Mouse (Mus musculus): ENCODE measurements around the gene Aspa.
"Not testable (repeated sequence)": the region's sequence is repeated elsewhere in the genome, so short reads cannot be mapped to it uniquely, and the experiment has no call there.

The Aspa gene

GRCm38 (mm10) chr11:73329442-73329841, at the start of gene Aspa, which contains the start of the genes Gm49340 and Spata22:
Aspa (minus strand) TSS chr11:73329596.
Gm49340 (plus strand) TSS chr11:73329741.
Spata22 (plus strand) TSS chr11:73329741.
- no peak for DNase-seq (ENCODE audit: low spot score in 2 of 2)

DNA sequence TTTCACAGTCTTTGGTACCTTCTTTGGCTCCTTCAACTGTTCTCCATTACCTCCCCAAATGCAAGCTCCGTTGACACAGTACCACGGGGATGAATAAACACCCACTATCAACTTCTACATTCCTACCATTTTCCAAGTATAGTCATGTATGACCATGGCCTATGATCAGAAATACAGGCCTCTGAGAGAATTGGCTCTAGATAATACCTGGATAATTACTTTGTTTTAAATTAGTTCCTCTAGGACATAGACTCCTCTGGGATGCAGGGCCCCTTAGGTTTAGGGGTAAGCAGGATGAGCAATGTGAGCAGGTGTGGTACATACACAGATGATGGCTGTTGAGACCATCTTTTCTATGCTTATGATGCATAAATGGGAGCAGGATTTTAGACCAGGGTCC, 41.5 kb upstream of the Aspa start, which contains the start of gene Olfr376:
Gene Olfr376 (plus strand): TSS at position 301 of the 400 bp plus-strand sequence.
- no peak for DNase-seq (ENCODE audit: low spot score in 2 of 2)

DNA sequence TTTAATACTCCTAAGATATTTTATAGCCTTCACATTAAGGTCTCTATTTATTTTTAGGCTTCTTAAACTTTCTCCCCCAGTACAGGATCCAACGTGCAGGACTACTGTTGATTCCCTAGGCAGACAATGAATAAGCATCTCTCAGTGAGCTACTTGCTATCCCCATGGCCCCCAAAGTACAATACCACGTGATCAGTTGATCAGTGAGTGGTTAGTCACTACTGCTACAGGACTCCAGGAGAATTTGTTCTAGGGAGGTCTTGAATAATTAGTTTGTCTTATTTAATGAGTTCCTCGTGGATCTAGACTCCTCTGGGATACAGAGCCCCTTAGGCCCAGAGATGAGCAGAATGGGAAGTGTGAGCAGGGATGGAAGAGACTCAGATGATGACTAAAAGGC, 21.1 kb upstream of the Aspa start, which contains the start of gene Olfr20:
Gene Olfr20 (plus strand): TSS at position 301 of the 400 bp plus-strand sequence.
- DNase-seq (ENCODE audit: low spot score in 2 of 2) = no peak

- no peak for DNase-seq (ENCODE audit: low spot score in 2 of 2)
Measured at GRCm38 (mm10) chr11:73336919-73337318, 7.5 kb upstream of the Aspa start.

DNA sequence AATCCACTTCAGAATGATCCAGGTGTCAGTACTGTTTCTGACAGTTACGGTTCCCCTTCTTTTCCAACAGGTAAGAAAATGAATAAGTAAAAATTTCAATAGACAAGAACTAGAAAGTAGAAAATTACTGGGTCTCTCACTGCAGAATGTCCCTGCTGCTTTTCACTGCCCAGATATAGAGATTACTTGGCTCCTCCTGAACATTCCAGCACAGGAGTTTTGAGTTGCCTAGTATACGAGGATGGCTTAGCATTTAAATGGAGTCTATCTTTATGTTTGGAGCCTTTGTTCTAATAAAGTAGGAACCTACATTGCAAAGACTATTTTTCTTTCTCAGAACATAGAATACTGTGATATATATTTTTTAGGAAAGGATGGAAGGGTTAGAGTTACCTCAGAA, 4.0 kb upstream of the Aspa start:
- DNase-seq (ENCODE audit: low spot score in 2 of 2) = no peak

DNA sequence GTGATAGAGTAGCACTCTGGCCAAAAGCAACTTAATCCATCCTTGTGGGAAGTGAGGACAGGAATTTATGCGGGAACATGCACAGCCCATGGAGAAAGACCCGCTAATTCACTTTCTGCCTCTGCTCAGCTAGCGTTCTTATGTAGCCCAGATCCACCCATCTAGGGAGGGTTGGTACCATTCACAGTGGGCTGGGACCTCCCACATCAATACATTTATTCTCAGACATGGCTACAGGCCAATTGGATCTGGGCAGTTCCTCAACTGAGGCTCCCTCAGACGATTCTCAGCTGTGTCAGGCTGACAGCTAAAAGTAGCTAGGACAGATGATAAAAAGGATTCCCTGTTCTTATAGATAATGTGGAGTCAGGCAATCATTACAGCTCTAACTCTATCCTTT, 2.0 kb downstream of the Aspa start:
- DNase-seq (ENCODE audit: low spot score in 2 of 2) = peak in 1 of 2 experiments; percentile 4

- DNase-seq (ENCODE audit: low spot score in 2 of 2) = no peak
Measured at GRCm38 (mm10) chr11:73326485-73326886, 2.9 kb downstream of the Aspa start.

DNA sequence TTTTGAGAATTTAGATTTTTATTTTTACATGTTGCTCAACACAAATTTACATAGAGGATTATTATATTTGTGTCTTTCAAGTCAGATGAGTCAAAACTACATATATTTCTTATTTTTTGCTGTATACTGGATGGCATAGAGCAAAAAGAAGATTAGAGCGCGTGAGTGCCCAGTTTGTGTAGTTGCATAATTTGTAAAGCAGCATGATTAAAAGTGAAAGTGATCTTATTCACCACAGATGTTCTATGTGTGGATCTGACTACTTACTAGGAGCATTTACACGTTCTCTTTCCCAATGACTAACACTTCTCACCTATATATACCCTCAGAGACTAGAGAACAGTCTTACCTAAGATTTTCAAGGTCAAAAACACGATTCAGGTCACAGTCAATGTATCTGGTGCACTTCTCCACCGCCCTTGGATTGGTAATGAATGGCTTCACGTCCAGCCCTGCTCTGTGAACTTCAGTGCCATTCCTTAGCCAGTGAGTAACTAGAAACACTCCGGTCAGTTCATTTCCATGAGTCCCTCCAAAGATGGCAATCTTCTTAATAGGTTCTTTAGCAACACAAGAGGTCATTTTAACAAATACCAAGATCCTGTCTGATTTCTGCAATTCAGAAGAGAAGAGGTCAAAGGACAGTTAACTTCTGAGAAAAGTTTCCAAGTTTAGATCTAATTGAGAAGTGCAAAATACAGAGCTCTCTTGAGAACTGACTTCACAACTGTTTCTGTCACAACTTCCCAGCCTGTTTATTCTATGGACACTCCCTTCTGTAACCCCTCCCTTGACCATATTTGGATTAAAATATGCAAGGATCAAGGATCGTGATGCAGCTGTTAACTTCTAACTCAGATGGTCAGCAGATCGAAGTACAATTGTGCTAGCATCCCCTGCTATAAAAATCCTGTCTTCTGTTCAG, 5.2 kb downstream of the Aspa start:
- no peak for DNase-seq (ENCODE audit: low spot score in 2 of 2)

- DNase-seq (ENCODE audit: low spot score in 2 of 2) = not testable (repeated sequence)
Measured at GRCm38 (mm10) chr11:73321064-73321463, 8.3 kb downstream of the Aspa start.

DNA sequence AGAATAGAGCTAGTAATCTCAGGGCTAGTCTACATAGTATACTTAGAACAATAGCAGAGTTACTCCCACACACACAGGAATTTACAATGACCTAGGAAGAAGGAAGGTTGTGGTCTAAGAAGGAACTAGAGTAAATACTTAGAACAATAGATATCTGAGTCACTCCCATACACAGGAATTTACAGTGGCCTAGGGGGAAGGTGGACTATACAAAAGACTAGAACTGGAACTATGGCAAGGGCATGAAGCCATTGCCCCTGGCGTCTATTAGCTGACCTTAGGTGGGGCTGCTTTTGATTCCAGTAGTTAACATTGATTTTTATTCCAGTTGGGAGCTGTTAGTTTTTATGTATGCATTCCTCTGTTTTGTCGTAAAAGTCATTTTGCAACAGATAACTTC, 10.8 kb downstream of the Aspa start:
- not testable (repeated sequence) for DNase-seq (ENCODE audit: low spot score in 2 of 2)

DNA sequence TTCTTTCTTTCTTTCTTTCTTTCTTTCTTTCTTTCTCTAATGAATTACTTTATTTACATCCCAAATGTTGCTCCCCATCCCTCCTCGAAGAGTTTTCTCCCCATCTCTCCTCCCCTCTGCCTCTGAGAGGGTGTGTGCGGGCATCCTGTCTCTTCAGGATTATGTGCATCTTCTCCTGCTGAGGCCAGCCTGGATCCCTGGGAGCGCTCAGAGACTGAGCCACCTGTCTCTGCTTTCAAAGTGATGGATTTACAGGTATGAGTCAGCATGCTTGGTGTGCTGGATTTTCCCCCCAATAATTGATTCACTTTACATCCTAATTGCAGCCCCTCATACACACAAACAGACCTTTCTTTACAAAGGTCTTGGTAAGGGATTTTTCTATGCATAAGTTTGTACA, 13.4 kb downstream of the Aspa start:
- no peak for DNase-seq (ENCODE audit: low spot score in 2 of 2)

GRCm38 (mm10) chr11:73303123-73303522, 26.3 kb downstream of the Aspa start:
- no peak for DNase-seq (ENCODE audit: low spot score in 2 of 2)

DNA sequence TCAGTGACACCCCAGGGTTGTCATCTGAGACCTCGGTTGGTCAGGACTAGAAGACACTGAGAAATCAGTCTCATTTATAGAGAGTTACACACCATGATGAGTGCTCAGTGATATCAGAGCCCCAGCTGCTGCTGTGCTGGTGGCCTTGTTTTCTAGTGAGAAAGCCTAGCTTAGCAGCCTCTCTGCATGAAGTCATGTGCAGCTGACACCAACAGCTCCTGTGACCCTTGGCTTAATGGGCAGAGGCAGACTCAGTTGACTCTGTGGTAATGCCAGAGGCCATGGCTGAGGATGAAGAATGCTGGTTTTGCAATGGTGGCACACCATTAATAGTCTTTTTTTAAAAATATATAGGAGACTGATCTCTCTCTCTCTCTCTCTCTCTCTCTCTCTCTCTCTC, 39.8 kb downstream of the Aspa start:
- no peak for DNase-seq (ENCODE audit: low spot score in 2 of 2)

DNA sequence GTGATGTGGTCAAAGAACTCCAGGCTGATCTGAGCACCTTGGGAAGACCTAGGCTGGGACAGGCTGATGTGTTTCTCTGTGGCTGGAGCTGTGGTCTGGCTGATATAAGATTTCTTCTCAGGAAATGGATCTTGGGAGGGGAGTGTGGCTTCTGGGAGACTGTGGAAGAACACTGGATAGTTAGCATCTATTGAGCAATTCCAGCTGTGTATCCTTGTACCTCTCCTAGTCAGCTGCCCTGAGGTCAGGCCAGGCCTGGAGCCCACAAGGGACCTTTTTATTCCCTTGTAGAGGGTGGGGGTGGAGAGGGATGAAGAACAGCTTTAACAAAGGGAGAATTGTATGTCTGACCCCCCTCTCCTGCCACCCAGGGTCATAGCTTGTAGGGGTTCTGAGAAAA, 45.0 kb downstream of the Aspa start:
- no peak for DNase-seq (ENCODE audit: low spot score in 2 of 2)

DNA sequence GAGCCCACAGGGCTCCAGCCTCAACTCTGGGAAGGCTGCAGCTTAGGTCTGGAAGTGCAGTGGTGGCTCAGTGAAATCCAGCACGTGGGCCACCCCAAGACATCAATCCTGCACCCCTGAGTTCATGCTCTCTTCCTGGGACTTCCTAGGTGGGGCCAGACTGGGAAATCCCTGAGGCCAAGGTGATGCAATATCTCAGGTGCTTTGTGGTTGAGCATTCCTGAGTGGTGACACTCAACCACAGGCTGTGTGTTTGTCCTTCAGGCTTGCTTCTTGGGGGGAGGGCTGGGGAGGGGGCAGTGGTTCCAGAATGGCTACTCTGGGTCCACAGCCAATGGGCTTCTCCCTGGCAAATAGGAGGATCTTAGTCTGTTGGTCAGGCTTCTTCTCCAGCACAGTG, 45.5 kb downstream of the Aspa start:
- DNase-seq (ENCODE audit: low spot score in 2 of 2) = no peak

DNA sequence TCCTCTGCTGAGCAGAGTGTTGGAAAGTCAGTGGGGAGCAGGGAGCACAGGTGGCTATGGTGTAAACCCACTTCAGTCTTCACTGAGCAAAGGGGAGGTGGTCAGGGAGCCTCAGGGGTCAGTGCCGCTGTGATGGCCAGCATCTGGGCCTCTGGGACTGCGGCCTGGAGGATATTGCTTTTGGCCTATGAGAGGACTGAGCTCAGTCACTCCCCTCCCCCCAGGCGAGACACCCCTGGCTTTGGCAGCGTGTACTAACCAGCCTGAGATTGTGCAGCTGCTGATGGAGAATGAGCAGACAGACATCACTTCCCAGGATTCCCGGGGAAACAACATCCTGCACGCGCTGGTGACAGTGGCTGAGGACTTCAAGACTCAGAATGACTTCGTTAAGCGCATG, 46.0 kb downstream of the Aspa start:
- no peak for DNase-seq (ENCODE audit: low spot score in 2 of 2)

DNA sequence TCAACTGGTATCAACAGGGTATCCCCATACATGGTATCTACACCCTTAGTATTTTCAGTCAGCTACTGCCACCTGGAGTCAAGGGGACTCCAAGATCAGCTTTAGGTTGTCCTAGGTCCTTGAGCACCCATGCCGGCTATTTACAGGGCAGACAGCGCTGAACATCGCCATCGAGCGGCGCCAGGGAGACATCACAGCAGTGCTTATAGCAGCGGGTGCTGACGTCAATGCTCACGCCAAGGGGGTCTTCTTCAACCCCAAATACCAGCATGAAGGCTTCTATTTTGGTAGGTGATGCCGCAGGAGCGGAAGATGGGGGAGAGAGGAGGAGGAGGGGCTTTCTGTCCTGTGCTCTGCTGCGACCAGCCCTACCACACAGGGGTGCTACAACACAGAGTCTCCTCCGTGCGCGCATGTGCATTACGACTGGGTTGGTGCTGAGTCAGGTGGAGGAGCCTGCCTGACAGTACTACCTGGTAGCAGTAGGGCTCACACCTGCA, 47.8 kb downstream of the Aspa start:
- DNase-seq (ENCODE audit: low spot score in 2 of 2) = peak; percentile 69 to 81

GRCm38 (mm10) chr11:73280710-73281109, 48.7 kb downstream of the Aspa start:
- no peak for DNase-seq (ENCODE audit: low spot score in 2 of 2)

- no peak for DNase-seq (ENCODE audit: low spot score in 2 of 2)
Measured at GRCm38 (mm10) chr11:73274821-73275220, 54.6 kb downstream of the Aspa start.

GRCm38 (mm10) chr11:73267267-73267666, 62.1 kb downstream of the Aspa start, which contains the start of gene Trpv3:
Trpv3 (plus strand) TSS chr11:73267388.
- no peak for DNase-seq (ENCODE audit: low spot score in 2 of 2)

DNA sequence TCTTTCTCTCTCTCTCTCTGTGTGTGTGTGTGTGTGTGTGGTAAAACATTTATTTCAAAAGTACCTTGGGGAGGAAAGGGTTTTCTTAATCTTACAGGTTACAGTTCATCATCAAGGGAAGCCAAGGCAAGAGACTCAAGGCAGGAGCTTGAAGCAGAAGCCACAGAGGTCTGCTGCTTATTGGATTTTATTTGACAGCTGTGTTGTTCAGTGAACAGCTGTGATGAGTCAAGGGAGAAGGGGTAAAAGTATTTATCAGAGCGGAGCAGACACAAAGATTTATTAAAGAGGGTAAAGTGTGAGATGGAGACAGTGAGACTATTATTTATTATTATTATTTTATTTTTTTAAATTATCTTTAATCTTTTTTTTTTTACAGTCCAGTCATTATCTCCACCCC, 68.0 kb downstream of the Aspa start:
- no peak for DNase-seq (ENCODE audit: low spot score in 2 of 2)

GRCm38 (mm10) chr11:73260457-73260856, 68.9 kb downstream of the Aspa start:
- DNase-seq (ENCODE audit: low spot score in 2 of 2) = no peak

GRCm38 (mm10) chr11:73258664-73259063, 70.7 kb downstream of the Aspa start:
- no peak for DNase-seq (ENCODE audit: low spot score in 2 of 2)
